Mouse (Mus musculus) cerebellum, adult 9-11 months (tissue): ENCODE data around the gene Tmem262.
"Not testable (repeated sequence)": the region's sequence is repeated elsewhere in the genome, so short reads cannot be mapped to it uniquely, and the experiment has no call there.

Experiments
- DNase-seq: peaks from one replicate; pipeline ENCODE4 v3.0.0; 2022

The Tmem262 gene

GRCm38 (mm10) chr19:6079983-6080480 lies at the start of gene Tmem262:
TSS of gene Tmem262 (plus strand) at chr19:6080033.
- peak; percentile 19 for DNase-seq

- no peak for DNase-seq
Observed at GRCm38 (mm10) chr19:6030520-6031280, 49.1 kb upstream of the Tmem262 start.

- DNase-seq, result no peak
Observed at GRCm38 (mm10) chr19:6035966-6036585, 43.8 kb upstream of the Tmem262 start.

- no peak for DNase-seq
Observed at GRCm38 (mm10) chr19:6037695-6038094, 42.1 kb upstream of the Tmem262 start.

- DNase-seq, result no peak
Observed at GRCm38 (mm10) chr19:6038326-6038725, 41.5 kb upstream of the Tmem262 start.

- DNase-seq, result no peak
Observed at GRCm38 (mm10) chr19:6040002-6040401, 39.8 kb upstream of the Tmem262 start.

- peak; percentile 33 for DNase-seq
Observed at GRCm38 (mm10) chr19:6042293-6042692, 37.5 kb upstream of the Tmem262 start.

GRCm38 (mm10) chr19:6044102-6044501 lies 35.7 kb upstream of the Tmem262 start:
- DNase-seq, result not testable (repeated sequence)

GRCm38 (mm10) chr19:6045366-6046293 lies 34.2 kb upstream of the Tmem262 start:
- DNase-seq, result peak; percentile 24

GRCm38 (mm10) chr19:6046294-6047153 lies 33.3 kb upstream of the Tmem262 start, which contains the start of gene Syvn1:
TSS of gene Syvn1 (plus strand) at chr19:6046576.
- DNase-seq, result peak; percentile 94

- peak; percentile 73 for DNase-seq
Observed at GRCm38 (mm10) chr19:6047154-6047898, 32.5 kb upstream of the Tmem262 start.

GRCm38 (mm10) chr19:6047899-6048166 lies 32.0 kb upstream of the Tmem262 start:
- DNase-seq, result peak; percentile 50

GRCm38 (mm10) chr19:6048681-6049410 lies 31.0 kb upstream of the Tmem262 start:
- peak; percentile 35 for DNase-seq

- peak; percentile 25 for DNase-seq
Observed at GRCm38 (mm10) chr19:6052516-6052915, 27.3 kb upstream of the Tmem262 start.

GRCm38 (mm10) chr19:6054296-6054695 lies 25.5 kb upstream of the Tmem262 start:
- DNase-seq, result peak; percentile 18

GRCm38 (mm10) chr19:6056696-6057095 lies 23.1 kb upstream of the Tmem262 start:
- DNase-seq, result peak; percentile 56

- peak; percentile 99 for DNase-seq
Observed at GRCm38 (mm10) chr19:6057313-6058096, 22.3 kb upstream of the Tmem262 start, which contains the start of the genes Mrpl49 and Fau. TSS of gene Mrpl49 (minus strand) at chr19:6057785. TSS of gene Fau (plus strand) at chr19:6057844.

GRCm38 (mm10) chr19:6058513-6058912 lies 21.3 kb upstream of the Tmem262 start:
- no peak for DNase-seq

- DNase-seq, result peak; percentile 37
Observed at GRCm38 (mm10) chr19:6058966-6059365, 20.9 kb upstream of the Tmem262 start.
